Comparison of ENCODE assay signal across 39 mouse cellular contexts in the genomic region with DNA sequence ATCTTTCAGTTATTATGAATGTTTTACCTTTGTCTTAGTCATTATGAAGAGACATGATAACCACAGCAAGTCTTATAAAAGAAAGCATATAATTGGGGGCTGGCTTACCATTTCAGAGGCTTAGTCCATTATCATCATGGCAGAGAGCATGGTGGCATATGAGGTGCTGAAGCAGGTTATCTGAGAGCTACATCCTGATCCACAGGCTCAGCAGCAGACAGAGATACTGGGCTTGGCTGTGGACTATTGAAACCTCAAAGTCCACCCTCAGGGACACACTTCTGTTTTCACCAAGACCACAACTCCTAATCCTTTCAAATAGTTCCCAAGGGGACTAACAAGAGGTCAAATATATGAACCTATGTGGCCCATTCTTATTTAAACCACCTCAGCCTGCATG. TPM values are rescaled to one million over a fixed set of nuclear protein-coding genes. Genes with fewer than 3 reads are reported as not detected.
"Had no signal": no experiment of that assay in that cellular context is flagged by ENCODE, and none has a peak within 500 bp of the region (broad histone marks: within the 10 kb centered on the region; RNA-seq: fewer than 3 reads in every experiment).

No protein-coding gene starts in this region.

- H3K9ac ChIP-seq: hindbrain, embryonic 12.5 days; hindbrain, embryonic 14.5 days; intestine, embryonic 15.5 days; limb, embryonic 13.5 days; limb, embryonic 15.5 days; liver, embryonic 14.5 days had no signal

- H3K4me1 ChIP-seq: intestine, embryonic 15.5 days; limb, embryonic 15.5 days had no signal

- H3K27me3 ChIP-seq: hindbrain, embryonic 12.5 days; intestine, embryonic 15.5 days; limb, embryonic 13.5 days; limb, embryonic 15.5 days had no signal

- H3K4me2 ChIP-seq: hindbrain, embryonic 12.5 days; hindbrain, embryonic 14.5 days; intestine, embryonic 15.5 days; limb, embryonic 13.5 days; limb, embryonic 15.5 days had no signal

- H3K4me3 ChIP-seq: gastrocnemius, adult 2 months; hindbrain, embryonic 10.5 days; hindbrain, embryonic 12.5 days; intestine, embryonic 15.5 days; limb, embryonic 13.5 days; limb, embryonic 15.5 days had no signal

- H3K27ac ChIP-seq: gastrocnemius, adult 2 months; hindbrain, embryonic 10.5 days; hindbrain, embryonic 12.5 days; hindbrain, embryonic 14.5 days; intestine, embryonic 15.5 days; kidney, postnatal 0 days; limb, embryonic 13.5 days; limb, embryonic 15.5 days; liver, embryonic 14.5 days had no signal

- H3K9me3 ChIP-seq: hindbrain, embryonic 10.5 days; hindbrain, embryonic 12.5 days; intestine, embryonic 15.5 days; limb, embryonic 13.5 days; limb, embryonic 15.5 days had no signal

- ATAC-seq: forebrain, embryonic 16.5 days; hindbrain, embryonic 16.5 days; inflammation-experienced regulatory T-cells, adult 6 months; intestine, embryonic 15.5 days; intestine, postnatal 0 days had no signal

- H3K36me3 ChIP-seq: hindbrain, embryonic 10.5 days; hindbrain, embryonic 12.5 days; intestine, embryonic 15.5 days; limb, embryonic 13.5 days; limb, embryonic 15.5 days had no signal

- DNase-seq: gastrocnemius, adult 2 months; gastrocnemius, postnatal 10 days; gastrocnemius, postnatal 25 days; heart, adult 18-20 months; heart, postnatal 4 days; kidney, adult 18-20 months; kidney, adult 8-10 months; kidney, postnatal 14 days; kidney, postnatal 36 days; layer of hippocampus, adult 9-11 months; layer of hippocampus, postnatal 36 days; left cerebral cortex, postnatal 4 days had no signal

RNA-seq across cellular contexts. Expression of a gene that starts 42.5 kb away (rescaled TPM):
- total RNA-seq: gastrocnemius, adult 2 months; gastrocnemius, postnatal 10 days; gastrocnemius, postnatal 25 days; gastrocnemius, postnatal 4 days; granulocyte monocyte progenitor cell, adult 5-6 weeks; heart, adult 18-20 months; heart, adult 8-10 months; heart, postnatal 25 days; heart, postnatal 4 days; layer of hippocampus, adult 18-20 months; layer of hippocampus, adult 8-10 months; layer of hippocampus, postnatal 14 days; layer of hippocampus, postnatal 36 days; left cerebral cortex, postnatal 25 days; left cerebral cortex, postnatal 4 days had no signal
- polyA plus RNA-seq: forebrain, embryonic 16.5 days; frontal cortex, adult 2 months; heart, embryonic 14.5 days; heart, embryonic 16.5 days; hindbrain, embryonic 10.5 days; hindbrain, embryonic 12.5 days; hindbrain, embryonic 14.5 days; hindbrain, embryonic 16.5 days; inflammation-experienced regulatory T-cells, adult 6 months; intestine, embryonic 15.5 days; intestine, postnatal 0 days; kidney, embryonic 14.5 days; kidney, postnatal 0 days; large intestine, adult 2 months; limb, embryonic 11.5 days; limb, embryonic 13.5 days; limb, embryonic 15.5 days; liver, embryonic 14.5 days; liver, embryonic 16.5 days had no signal
